In the genomic region with DNA sequence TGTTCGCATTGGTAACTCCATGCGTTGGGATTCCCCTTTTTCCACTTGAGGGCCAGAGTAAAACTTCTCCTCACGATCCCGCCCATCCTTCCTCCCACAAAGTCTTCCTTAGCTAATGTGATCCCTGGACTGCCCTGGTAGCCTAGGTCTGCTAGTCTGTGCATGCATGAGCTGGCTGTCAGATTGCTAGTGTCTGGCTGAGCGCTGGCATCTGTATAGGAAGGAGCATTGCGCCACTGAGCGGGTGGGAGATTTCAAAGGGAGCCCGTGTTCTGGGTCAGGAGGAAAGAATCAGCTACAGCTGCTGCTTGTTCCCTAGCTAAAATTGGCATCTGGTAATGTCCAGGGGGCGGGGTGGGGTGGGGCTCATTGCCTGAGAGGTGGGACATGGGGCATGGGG, we compare ENCODE assay signal across 23 mouse cellular contexts. TPM values are rescaled to one million over a fixed set of nuclear protein-coding genes. Genes with fewer than 3 reads are reported as not detected.
DNase-seq lines count a peak whose midpoint lies in the region; TF ChIP-seq lines count a peak whose summit lies in the region.
"Had no signal": no experiment of that assay in that cellular context is flagged by ENCODE, and none has a peak within 500 bp of the region (broad histone marks: within the 10 kb centered on the region; RNA-seq: fewer than 3 reads in every experiment).

No protein-coding gene starts in this region.

- no peak overlapping the region for H3K4me3 ChIP-seq in layer of hippocampus, adult 2 months
- H3K4me3 ChIP-seq in testis, adult 2 months (ENCODE audit: control insufficient read depth, low read depth, low read length): no peak overlapping the region
- H3K4me3 ChIP-seq: forebrain, embryonic 13.5 days; heart, embryonic 15.5 days; hindbrain, embryonic 13.5 days; limb, embryonic 13.5 days; liver, embryonic 13.5 days; megakaryocyte, embryonic 14.5 days; midbrain, embryonic 13.5 days had no signal

- no peak for TF ChIP-seq POLR2A in testis, adult 2 months (IDR thresholded peaks at IDR 0.05; ENCODE audit: control insufficient read depth, low read depth, low read length)

- no peaks in the 10 kb centered on the region for H3K27me3 ChIP-seq in testis, adult 2 months (ENCODE audit: control insufficient read depth, insufficient read depth, low read length)
- H3K27me3 ChIP-seq: forebrain, embryonic 13.5 days; heart, embryonic 15.5 days; hindbrain, embryonic 13.5 days; limb, embryonic 13.5 days; liver, embryonic 13.5 days; megakaryocyte, embryonic 14.5 days; midbrain, embryonic 13.5 days had no signal

- no peak for TF ChIP-seq CTCF in layer of hippocampus, adult 2 months (conservative IDR thresholded peaks at IDR 0.05)
- TF ChIP-seq CTCF in testis, adult 2 months (IDR thresholded peaks at IDR 0.05; ENCODE audit: control insufficient read depth, insufficient read depth, insufficient replicate concordance, low read depth, low read length): no peak

- peak overlapping the region; percentile 4 for H3K27ac ChIP-seq in layer of hippocampus, adult 2 months
- peak overlapping the region; percentile 61 for H3K27ac ChIP-seq in testis, adult 2 months (ENCODE audit: control insufficient read depth, insufficient read depth, low read depth, low read length)
- H3K27ac ChIP-seq: forebrain, embryonic 13.5 days; heart, embryonic 15.5 days; hindbrain, embryonic 13.5 days; limb, embryonic 13.5 days; liver, embryonic 13.5 days; midbrain, embryonic 13.5 days had no signal

- H3K4me1 ChIP-seq in testis, adult 2 months (ENCODE audit: control insufficient read depth, insufficient read depth, low read length): no peaks in the 10 kb centered on the region
- H3K4me1 ChIP-seq: forebrain, embryonic 13.5 days; limb, embryonic 13.5 days; midbrain, embryonic 13.5 days had no signal

- no peaks in the 10 kb centered on the region; the same call in 1 of the 2 replicates for H3K36me3 ChIP-seq in testis, adult 2 months (ENCODE audit: control insufficient read depth, insufficient read depth, low read length)

- DNase-seq in layer of hippocampus, adult 2 months (ENCODE audit: low spot score in 2 of 2): no peak
- no peak for DNase-seq in layer of hippocampus, postnatal 36 days
- no peak for DNase-seq in testis, postnatal 14 days (ENCODE audit: low spot score)
- peak; percentile 63 for DNase-seq in fibroblast of lung, adult 2 months (ENCODE audit: low read depth)
- peak; percentile 62 to 87 for DNase-seq in lung, postnatal 4 days
- no peak for DNase-seq in adrenal gland, postnatal 36 days
- DNase-seq: adrenal gland, postnatal 10 days; cerebellum, adult 9-10 months; gastrocnemius, postnatal 14 days; heart, postnatal 36 days; kidney, adult 11 months; kidney, postnatal 4 days; liver, embryonic 13.5 days; lung, embryonic 14.5 days; right cerebral cortex, postnatal 25 days; spleen, adult 18-20 months had no signal

RNA-seq across cellular contexts. Expression of gene Psap, which starts 18.6 kb away (rescaled TPM):
- total RNA-seq in layer of hippocampus, adult 2 months (2021): 1,000 to 10,000 TPM; 1,331 to 1,399 TPM
- total RNA-seq in layer of hippocampus, postnatal 36 days (2021): 1,000 to 10,000 TPM; 1,330 to 1,401 TPM
- 235 and 280 TPM in 2 replicates for polyA plus RNA-seq in testis, adult 2 months (2012; rRNA removed)
- 1,000 to 10,000 TPM; 1,035 to 1,192 TPM for total RNA-seq in adrenal gland, postnatal 36 days (2021)

RNA-seq across cellular contexts. Expression of gene Vsir, which starts 50.6 kb away (rescaled TPM):
- 10 to 100 TPM; 17.6 to 23.2 TPM for total RNA-seq in layer of hippocampus, adult 2 months (2021)
- 10 to 100 TPM; 19.8 to 22.9 TPM for total RNA-seq in layer of hippocampus, postnatal 36 days (2021)
- polyA plus RNA-seq in testis, adult 2 months (2012; rRNA removed): 2.3 and 3.0 TPM in 2 replicates
- total RNA-seq in adrenal gland, postnatal 36 days (2021): 10 to 100 TPM; 10.0 to 16.9 TPM

Comparison
In these comparisons a context has a peak if more than half of its experiments do, and no peak if none do; other contexts are left out.
1. DNase-seq: peak in fibroblast of lung, adult 2 months (single experiment) and lung, postnatal 4 days (2 of 2); none in layer of hippocampus, adult 2 months (0 of 2), layer of hippocampus, postnatal 36 days (0 of 2), testis, postnatal 14 days (single experiment) and adrenal gland, postnatal 36 days (0 of 2).